Mouse (Mus musculus): ENCODE measurements around the gene Fosl1.

- TF ChIP-seq CTCF (IDR thresholded peaks at IDR 0.05; ENCODE audit: control insufficient read depth, insufficient read depth, low read length), result no peak
- TF ChIP-seq POLR2A (IDR thresholded peaks at IDR 0.05; ENCODE audit: borderline replicate concordance, control insufficient read depth, low read depth, low read length), result no peak
These were observed 15.9 kb downstream of the Fosl1 start for GRCm38 (mm10) chr19:5463212-5463611.

Data from bone marrow, adult 2 months (tissue).